Mouse (Mus musculus) cerebellum, adult 2 months (tissue): ENCODE measurements around the gene Plekha6. TPM values are rescaled to one million over a fixed set of nuclear protein-coding genes. Genes with fewer than 3 reads are reported as not detected.

Experiments used
- DNase-seq, 2 experiments: peaks; one replicate each; pipeline ENCODE4 v3.0.0; 2021
- H3K27ac ChIP-seq: fragments of 200-500 bp; 2 replicates; pipeline ENCODE4 v1.5.1; 2012; ENCODE audit warnings: low read length, control low read depth, inconsistent platforms; ENCODE audit not compliant: insufficient read depth
- H3K27me3 ChIP-seq: fragments of 200-500 bp; 2 replicates; pipeline ENCODE4 v1.6.1; 2012; ENCODE audit warnings: inconsistent platforms, mild to moderate bottlenecking, low read length, moderate library complexity; ENCODE audit not compliant: control insufficient read depth, insufficient read depth
- H3K4me1 ChIP-seq: fragments of 200-500 bp; 2 replicates; pipeline ENCODE4 v1.6.1; 2011; ENCODE audit warnings: low read length; ENCODE audit not compliant: control insufficient read depth, insufficient read depth
- H3K4me3 ChIP-seq: fragments of 200-500 bp; replicated peaks from 2 replicates; pipeline ENCODE3; 2011; ENCODE audit warnings: mild to moderate bottlenecking, low read depth, low read length, control low read depth; ENCODE audit not compliant: insufficient read depth
- CTCF ChIP-seq: fragments of 200-500 bp; IDR thresholded peaks from 2 replicates; pipeline ENCODE4 v1.5.1; 2011; ENCODE audit warnings: low read depth, mild to moderate bottlenecking, control low read depth, low read length, moderate library complexity, borderline replicate concordance; ENCODE audit not compliant: insufficient read depth
- POLR2A ChIP-seq: fragments of 200-500 bp; IDR thresholded peaks from 2 replicates; pipeline ENCODE4 v1.6.1; 2011; ENCODE audit warnings: low read length, control low read depth, borderline replicate concordance; ENCODE audit not compliant: insufficient read depth
- WGBS: fragments of 180-500 bp; shearing (Covaris S2); methylation state at CpG from one replicate; pipeline ENCODE4 v1.1.7; 2018; 5-methylcytosine and 5-hydroxymethylcytosine counted together
- polyA plus RNA-seq: library from polyadenylated mRNA; depleted of rRNA; stranded (reverse); fragments of >200 nt; gene quantifications from 2 replicates; pipeline ENCODE4 v1.2.3, GENCODE M21; 2012

The Plekha6 gene
- polyA plus RNA-seq, 1 experiment = 77.2 TPM

DNA sequence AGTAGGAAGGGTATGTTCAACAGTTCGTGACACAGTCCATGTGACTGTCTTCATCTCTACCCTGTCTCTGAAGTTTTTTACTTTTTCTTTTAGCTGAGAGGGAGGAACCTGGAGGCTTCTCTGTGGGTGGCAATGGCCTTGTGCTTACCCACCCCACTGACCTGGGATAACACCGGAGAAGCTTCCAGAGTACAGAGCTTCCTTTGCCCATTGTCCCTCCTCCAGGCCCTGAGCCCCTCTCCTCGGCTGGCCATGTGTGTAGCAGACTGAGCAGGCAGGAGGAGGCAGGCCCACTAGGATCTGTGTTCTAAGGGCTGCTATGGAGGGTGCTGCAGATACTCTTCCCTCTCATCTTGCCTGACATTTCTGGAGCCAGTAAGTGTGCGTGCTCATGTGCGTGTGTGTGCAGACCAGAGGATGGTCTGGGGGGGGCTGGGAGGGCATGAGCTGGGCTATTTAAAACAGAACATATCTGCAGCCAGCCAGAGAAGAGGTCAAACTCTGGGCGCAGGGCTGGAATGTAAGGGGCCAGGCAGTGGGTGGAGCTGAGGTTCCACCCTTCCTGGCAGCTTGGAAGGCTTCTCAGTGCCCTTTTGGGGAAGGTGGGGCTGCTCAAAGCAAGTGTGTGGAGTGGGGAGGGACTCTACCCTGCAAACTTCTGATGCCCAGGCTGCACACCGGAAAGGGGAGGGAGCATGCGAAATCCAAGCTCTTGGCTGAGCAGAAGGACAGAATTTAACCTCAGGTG is 72.9 kb downstream of the Plekha6 start:
- Histone ChIP-seq H3K27me3 (no peaks in the 10 kb centered on the region), H3K4me1 (peaks cover 3% of the 10 kb centered on the region; the same call in 1 of the 2 replicates), H3K4me3 (no peak overlapping the region), H3K27ac (no peak overlapping the region)
- TF ChIP-seq POLR2A = no peak
- no peak for TF ChIP-seq CTCF
- DNase-seq = no peak
- WGBS = 67% methylated on average over 8 of the region's 8 CpGs

GRCm38 (mm10) chr1:133237670-133238069 is 73.7 kb downstream of the Plekha6 start:
- TF ChIP-seq POLR2A (no peak), CTCF (no peak)
- Histone ChIP-seq H3K4me1 (peaks cover 3% of the 10 kb centered on the region; the same call in 1 of the 2 replicates), H3K4me3 (no peak overlapping the region), H3K27me3 (no peaks in the 10 kb centered on the region), H3K27ac (no peak overlapping the region)
- 76% methylated on average over 11 of the region's 11 CpGs for WGBS
- DNase-seq = no peak

DNA sequence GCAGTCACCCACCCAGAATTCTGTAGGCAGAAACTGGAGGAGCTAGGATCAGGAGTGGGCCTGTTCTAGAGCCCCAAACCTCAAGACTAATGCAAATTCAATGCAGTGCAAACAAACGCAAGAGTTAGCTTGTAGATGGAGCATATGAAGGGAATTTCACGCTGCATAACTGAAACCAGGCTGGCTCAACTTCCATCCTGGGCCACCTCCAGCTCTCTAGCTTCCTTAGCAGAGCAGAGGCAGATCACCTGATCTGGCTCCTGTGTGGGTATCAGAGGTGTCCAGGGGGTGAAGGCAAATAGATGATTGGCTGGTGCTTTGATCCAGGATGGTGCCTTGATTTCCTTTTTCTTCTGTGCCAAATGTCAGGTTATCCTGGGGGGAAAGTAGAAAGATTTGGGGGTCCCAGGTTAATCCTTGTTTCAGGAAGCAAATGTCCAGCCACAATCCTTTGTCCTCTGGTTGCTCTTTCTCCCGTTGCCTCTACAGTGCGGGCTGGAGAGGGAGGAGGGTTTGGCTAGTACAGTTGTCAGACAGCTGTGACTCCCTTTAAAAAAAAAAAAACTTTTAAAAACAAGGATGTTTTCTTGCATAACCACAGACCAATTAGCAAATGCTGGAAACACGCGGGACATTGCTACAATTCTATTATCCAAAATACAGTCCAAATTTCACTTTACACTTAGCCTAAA is 75.3 kb downstream of the Plekha6 start:
- H3K27ac ChIP-seq = no peak overlapping the region
- WGBS = 70% methylated on average over 6 of the region's 6 CpGs
- no peak for DNase-seq
- H3K4me1 ChIP-seq = no peaks in the 10 kb centered on the region; the same call in 1 of the 2 replicates
- no peak overlapping the region for H3K4me3 ChIP-seq
- TF ChIP-seq POLR2A (no peak), CTCF (no peak)
- no peaks in the 10 kb centered on the region for H3K27me3 ChIP-seq

DNA sequence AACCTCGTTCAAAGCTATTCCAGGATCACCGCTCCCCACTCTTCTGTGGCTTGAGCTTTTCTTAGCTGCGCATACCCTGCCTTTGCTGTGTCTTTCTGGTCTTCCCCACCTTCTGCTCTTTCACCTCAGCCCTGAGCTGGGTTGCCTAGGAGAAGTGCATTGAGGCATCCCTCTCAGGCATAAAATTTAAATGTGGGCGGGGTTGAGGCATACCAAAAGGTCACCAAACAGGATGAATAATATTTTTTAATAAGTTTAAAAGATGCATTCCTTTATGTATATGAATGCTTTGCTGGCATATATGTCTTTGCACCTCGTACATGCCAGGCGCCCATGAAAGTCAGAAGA is 75.8 kb downstream of the Plekha6 start:
- no peak for DNase-seq
- Histone ChIP-seq H3K4me1 (peaks cover under 1% of the 10 kb centered on the region; the same call in 1 of the 2 replicates), H3K27me3 (no peaks in the 10 kb centered on the region), H3K4me3 (no peak overlapping the region), H3K27ac (no peak overlapping the region)
- TF ChIP-seq CTCF (no peak), POLR2A (no peak)
- 89% methylated on average over 6 of the region's 6 CpGs for WGBS

GRCm38 (mm10) chr1:133240881-133241280 is 76.9 kb downstream of the Plekha6 start:
- no peak for DNase-seq
- TF ChIP-seq CTCF (no peak), POLR2A (no peak)
- H3K4me3 ChIP-seq = no peak overlapping the region
- WGBS = 71% methylated on average over 3 of the region's 3 CpGs
- H3K27me3 ChIP-seq = no peaks in the 10 kb centered on the region
- H3K4me1 ChIP-seq = peaks cover 6% of the 10 kb centered on the region; the same call in 1 of the 2 replicates
- H3K27ac ChIP-seq = no peak overlapping the region

DNA sequence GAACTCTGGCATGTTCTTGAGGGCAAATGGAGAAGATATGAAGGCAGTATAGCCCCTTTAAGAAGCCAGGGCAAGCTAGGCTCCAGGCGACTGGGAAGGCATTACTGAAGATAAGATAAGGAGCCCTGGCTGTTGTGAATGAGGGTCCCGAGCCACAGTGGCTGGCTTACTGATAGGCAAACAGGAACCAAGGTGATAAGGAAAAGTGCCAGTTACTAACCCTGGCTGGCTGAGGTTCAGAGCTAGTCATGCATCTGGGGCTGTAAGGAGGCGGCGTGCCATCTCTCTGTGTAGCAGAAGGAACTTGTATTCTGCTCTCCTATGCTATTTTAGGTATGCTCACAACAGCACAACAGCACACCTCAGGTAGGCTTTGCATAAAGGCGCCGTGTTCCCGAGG is 80.7 kb downstream of the Plekha6 start:
- TF ChIP-seq POLR2A = no peak
- no peak for TF ChIP-seq CTCF

GRCm38 (mm10) chr1:133245690-133246619 is 81.9 kb downstream of the Plekha6 start:
- WGBS = 57% methylated on average over 12 of the region's 12 CpGs
- no peak overlapping the region for H3K27ac ChIP-seq
- H3K27me3 ChIP-seq = no peaks in the 10 kb centered on the region
- no peak for TF ChIP-seq CTCF
- no peak for TF ChIP-seq POLR2A
- peaks cover 11% of the 10 kb centered on the region for H3K4me1 ChIP-seq
- no peak overlapping the region for H3K4me3 ChIP-seq
- no peak for DNase-seq

More for the DNA sequence above, 80.7 kb downstream of the Plekha6 start:
- no peaks in the 10 kb centered on the region for H3K27me3 ChIP-seq
- no peak for DNase-seq
- no peak overlapping the region for H3K4me3 ChIP-seq
- no peak overlapping the region for H3K27ac ChIP-seq
- peaks cover 7% of the 10 kb centered on the region; the same call in 1 of the 2 replicates for H3K4me1 ChIP-seq
- 81% methylated on average over 7 of the region's 7 CpGs for WGBS
